Mouse (Mus musculus) liver, postnatal 0 days (tissue): ENCODE measurements around the gene Myl4. TPM values are rescaled to one million over a fixed set of nuclear protein-coding genes. Genes with fewer than 3 reads are reported as not detected.
A peak's percentile ranks its signal among the peaks of the same experiment; 100 is the strongest.

Experiments used
- ATAC-seq: fragments of 200-750 bp; cut with Nextera tagmentation; 2 replicates; pipeline ENCODE4 v1.8.0; 2017; ENCODE audit warnings: mild to moderate bottlenecking, moderate library complexity
- DNase-seq: peaks from one replicate; pipeline ENCODE4 v3.0.0-alpha.2; 2016
- H3K27ac ChIP-seq: fragments of 300-500 bp; sonication (generic); 2 replicates; pipeline ENCODE4 v1.5.1; 2014; ENCODE audit warnings: antibody characterized with exemption, moderate library complexity, mild to moderate bottlenecking, low read depth
- H3K27me3 ChIP-seq: fragments of 300-500 bp; sonication (generic); 2 replicates; pipeline ENCODE4 v1.6.1; 2014; ENCODE audit warnings: low read length, control low read depth, mixed read lengths; ENCODE audit not compliant: insufficient read depth
- H3K36me3 ChIP-seq: fragments of 300-500 bp; sonication (generic); replicated peaks from 2 replicates; pipeline ENCODE4 v1.6.1; 2014; ENCODE audit warnings: mild to moderate bottlenecking, control low read depth, low read length, moderate library complexity, mixed read lengths; ENCODE audit not compliant: insufficient read depth
- H3K4me1 ChIP-seq: fragments of 300-500 bp; sonication (generic); 2 replicates; pipeline ENCODE4 v1.6.1; 2014; ENCODE audit warnings: antibody characterized with exemption, mild to moderate bottlenecking, control low read depth; ENCODE audit not compliant: insufficient read depth
- H3K4me2 ChIP-seq: fragments of 300-500 bp; sonication (generic); 2 replicates; pipeline ENCODE4 v1.6.1; 2014; ENCODE audit warnings: low read depth, mild to moderate bottlenecking, low read length, moderate library complexity, mixed read lengths
- H3K4me3 ChIP-seq: fragments of 300-500 bp; sonication (generic); 2 replicates; pipeline ENCODE4 v1.5.1; 2014; ENCODE audit warnings: low read depth, low read length
- H3K9ac ChIP-seq: fragments of 300-500 bp; sonication (generic); replicated peaks from 2 replicates; pipeline ENCODE4 v1.6.1; 2014; ENCODE audit warnings: mild to moderate bottlenecking, moderate library complexity
- H3K9me3 ChIP-seq: fragments of 300-500 bp; sonication (generic); 2 replicates; pipeline ENCODE4 v1.6.1; 2016; ENCODE audit warnings: mild to moderate bottlenecking, control low read depth, low read length, mixed read lengths
- CTCF ChIP-seq: sonication (generic); IDR thresholded peaks from 2 replicates; pipeline ENCODE4 v1.5.1; 2016; ENCODE audit warnings: antibody characterized with exemption, low read depth
- EP300 ChIP-seq: IDR thresholded peaks from 2 replicates; pipeline ENCODE4 v1.6.1; 2016; ENCODE audit warnings: antibody characterized with exemption, low read depth, mild to moderate bottlenecking
- WGBS: fragments of 180-500 bp; shearing (Covaris S2); extraction: QIAGEN DNeasy Blood & Tissue Kit; methylation state at CpG from one replicate; pipeline ENCODE4 v1.1.7; 2014; ENCODE audit not compliant: insufficient replicate concordance; 5-methylcytosine and 5-hydroxymethylcytosine counted together
- polyA plus RNA-seq: library from polyadenylated mRNA; unstranded; fragments of >200 nt; fragmentation: Nextera tagmentation; extraction: Ambion mirVana; gene quantifications from 2 replicates; pipeline ENCODE4 v1.2.1, GENCODE M21; 2015

The Myl4 gene
- polyA plus RNA-seq, 1 experiment from 2014 or later = 8.3 TPM

DNA sequence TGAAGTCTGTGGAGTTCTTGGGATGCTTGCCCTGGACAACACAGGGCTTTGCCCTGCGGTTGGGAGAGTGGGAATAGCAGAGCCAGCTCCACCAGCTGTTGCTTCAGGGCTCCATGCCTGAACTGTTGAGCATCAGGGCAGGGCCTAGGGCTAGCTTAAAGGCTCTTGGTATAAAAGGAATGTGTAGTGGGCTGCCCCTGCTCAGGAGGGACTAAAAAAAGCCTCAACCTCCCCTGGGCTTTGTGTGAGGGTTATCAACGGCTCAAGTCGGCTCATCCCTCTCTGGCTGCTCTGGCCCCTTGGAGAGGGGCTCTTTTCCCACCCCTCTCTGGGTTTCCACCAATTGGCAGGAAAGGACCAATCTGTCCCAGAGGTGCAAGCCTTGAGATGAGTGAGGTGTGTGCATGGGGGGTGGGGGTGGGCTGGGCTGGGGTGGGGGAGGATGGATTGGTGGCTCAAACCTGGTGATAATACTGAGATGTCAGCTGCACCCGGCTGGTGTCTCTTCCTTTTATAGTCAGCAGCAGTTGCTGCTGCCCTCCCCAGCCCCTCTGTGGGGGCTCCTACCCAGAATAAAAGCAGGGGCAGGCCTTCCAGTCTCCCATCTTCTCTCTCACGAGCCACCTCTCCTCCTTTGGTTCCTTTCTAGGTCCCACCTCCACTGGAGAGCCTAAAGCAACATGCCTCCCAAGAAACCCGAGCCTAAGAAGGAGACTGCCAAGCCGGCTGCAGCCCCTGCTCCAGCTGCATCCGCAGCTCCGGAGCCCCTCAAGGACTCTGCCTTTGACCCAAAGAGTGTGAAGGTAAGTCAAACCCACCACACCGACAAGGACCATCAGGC is 26.5 kb downstream of the Myl4 start:
- DNase-seq (no peak), ATAC-seq (no peak)
- TF ChIP-seq EP300 (no peak), CTCF (no peak)
- 63% methylated on average over 10 of the region's 10 CpGs for WGBS
- H3K4me1 ChIP-seq = no peaks in the 10 kb centered on the region
- H3K4me2 ChIP-seq = peak overlapping the region; percentile 22; the same call in 1 of the 2 replicates
- H3K4me3 ChIP-seq = no peak overlapping the region
- no peaks in the 10 kb centered on the region for H3K9me3 ChIP-seq
- no peaks in the 10 kb centered on the region for H3K36me3 ChIP-seq
- no peak overlapping the region for H3K9ac ChIP-seq
- H3K27me3 ChIP-seq = no peaks in the 10 kb centered on the region
- H3K27ac ChIP-seq = no peak overlapping the region

DNA sequence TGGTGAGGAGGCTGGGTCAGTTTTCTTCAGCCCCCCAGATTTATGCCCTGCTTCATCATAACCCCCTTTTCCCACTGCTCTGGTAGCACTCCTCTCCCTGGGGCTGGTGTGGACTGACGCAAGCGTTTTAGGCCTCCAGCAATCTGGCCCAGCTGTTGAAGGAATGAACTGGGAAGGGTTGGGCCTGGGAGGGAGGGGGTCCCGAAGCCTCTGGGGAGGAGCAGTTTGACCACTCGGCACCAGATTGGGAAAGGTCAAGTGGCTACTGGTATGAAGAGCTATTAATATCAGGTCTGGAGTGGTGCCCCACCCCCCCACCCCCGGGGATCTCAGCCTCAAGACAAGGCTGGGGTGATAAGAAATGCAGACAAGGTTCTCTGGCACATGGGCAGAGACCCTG is 27.6 kb downstream of the Myl4 start:
- Histone ChIP-seq H3K4me3 (no peak overlapping the region), H3K27ac (no peak overlapping the region), H3K27me3 (no peaks in the 10 kb centered on the region), H3K36me3 (no peaks in the 10 kb centered on the region), H3K9me3 (no peaks in the 10 kb centered on the region), H3K9ac (no peak overlapping the region), H3K4me2 (peak overlapping the region; percentile 22; the same call in 1 of the 2 replicates), H3K4me1 (no peaks in the 10 kb centered on the region)
- TF ChIP-seq EP300 = no peak
- DNase-seq (no peak), ATAC-seq (no peak)
- WGBS = 61% methylated on average over 5 of the region's 5 CpGs

- no peak overlapping the region for H3K4me3 ChIP-seq
- DNase-seq (no peak), ATAC-seq (no peak)
- no peak overlapping the region for H3K9ac ChIP-seq
- no peak overlapping the region for H3K27ac ChIP-seq
- H3K36me3 ChIP-seq = no peaks in the 10 kb centered on the region
- H3K4me1 ChIP-seq = no peaks in the 10 kb centered on the region
- no peaks in the 10 kb centered on the region for H3K9me3 ChIP-seq
- 53% methylated on average over 9 of the region's 9 CpGs for WGBS
- no peak overlapping the region for H3K4me2 ChIP-seq
- no peak for TF ChIP-seq CTCF
- no peak for TF ChIP-seq EP300
- H3K27me3 ChIP-seq = no peaks in the 10 kb centered on the region
Observed at GRCm38 (mm10) chr11:104579084-104579483, 28.6 kb downstream of the Myl4 start.

- DNase-seq (no peak), ATAC-seq (no peak)
- H3K36me3 ChIP-seq = no peaks in the 10 kb centered on the region
- TF ChIP-seq CTCF = no peak
- no peak for TF ChIP-seq EP300
- 87% methylated on average over 8 of the region's 8 CpGs for WGBS
- no peak overlapping the region for H3K4me2 ChIP-seq
- H3K27ac ChIP-seq = no peak overlapping the region
- no peaks in the 10 kb centered on the region for H3K27me3 ChIP-seq
- H3K9ac ChIP-seq = no peak overlapping the region
- H3K4me3 ChIP-seq = no peak overlapping the region
- H3K4me1 ChIP-seq = no peaks in the 10 kb centered on the region
- no peaks in the 10 kb centered on the region for H3K9me3 ChIP-seq
Observed at GRCm38 (mm10) chr11:104579575-104579974, 29.1 kb downstream of the Myl4 start.

DNA sequence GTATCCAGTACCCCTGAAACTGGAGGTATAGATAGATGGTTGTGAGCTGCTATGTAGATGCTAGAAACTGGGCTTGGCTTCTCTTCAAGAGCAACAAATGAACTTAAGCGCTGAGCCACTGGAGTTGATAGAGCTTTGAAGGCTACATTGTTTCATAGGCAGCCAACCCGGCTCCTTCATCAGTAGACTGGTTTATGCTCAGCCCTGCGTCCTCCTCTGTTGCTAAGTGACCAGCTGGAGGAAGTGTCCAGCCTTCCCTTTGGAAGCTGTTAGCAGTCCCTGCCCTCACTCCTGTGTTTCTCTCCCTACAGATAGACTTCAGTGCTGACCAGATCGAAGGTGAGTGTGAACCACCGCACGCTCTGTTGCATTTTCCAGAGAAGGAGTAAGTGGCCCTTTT is 29.6 kb downstream of the Myl4 start:
- Histone ChIP-seq H3K4me3 (no peak overlapping the region), H3K27me3 (no peaks in the 10 kb centered on the region), H3K4me1 (no peaks in the 10 kb centered on the region), H3K36me3 (no peaks in the 10 kb centered on the region), H3K9me3 (no peaks in the 10 kb centered on the region), H3K27ac (no peak overlapping the region), H3K4me2 (no peak overlapping the region), H3K9ac (no peak overlapping the region)
- 68% methylated on average over 6 of the region's 6 CpGs for WGBS
- ATAC-seq (no peak), DNase-seq (no peak)
- no peak for TF ChIP-seq EP300
- no peak for TF ChIP-seq CTCF

- no peak for ATAC-seq
- H3K36me3 ChIP-seq = no peaks in the 10 kb centered on the region
- H3K9me3 ChIP-seq = no peaks in the 10 kb centered on the region
- H3K27me3 ChIP-seq = no peaks in the 10 kb centered on the region
- H3K4me1 ChIP-seq = no peaks in the 10 kb centered on the region
- H3K4me3 ChIP-seq = no peak overlapping the region
- TF ChIP-seq CTCF = no peak
- H3K9ac ChIP-seq = no peak overlapping the region
- no peak overlapping the region for H3K27ac ChIP-seq
- no peak overlapping the region for H3K4me2 ChIP-seq
- DNase-seq = no peak
- WGBS = 56% methylated on average over 5 of the region's 5 CpGs
Observed at GRCm38 (mm10) chr11:104580606-104581005, 30.1 kb downstream of the Myl4 start.
